Mouse (Mus musculus): ENCODE measurements at regions not wholly inside any gene's neighbourhood (a gene's known extent, or its start where the extent isn't known, plus 50 kb on each side); places are given as distances from the start of the nearest gene placed in this dataset.
"Not testable (repeated sequence)": the region's sequence is repeated elsewhere in the genome, so short reads cannot be mapped to it uniquely, and the experiment has no call there.

DNA sequence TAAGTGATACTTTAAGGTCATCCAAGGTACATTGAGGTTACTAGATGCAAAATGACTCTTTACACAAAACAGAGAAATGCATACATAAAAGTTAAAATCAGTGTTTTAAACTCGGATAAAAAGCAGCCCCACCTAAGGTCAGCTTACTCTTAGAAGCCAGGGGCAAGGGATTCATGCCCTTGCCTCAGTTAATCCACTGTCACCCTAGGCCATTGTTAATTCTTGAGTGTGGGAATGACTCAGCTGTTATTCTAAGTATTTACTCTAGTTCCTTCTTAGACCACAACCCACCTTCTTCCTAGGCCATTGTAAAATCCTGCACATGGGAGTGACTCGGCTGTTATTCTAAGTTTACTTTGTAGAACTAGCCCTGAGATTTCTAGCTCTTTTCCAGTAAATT lies 64.1 kb upstream of the Ces1h start:
- not testable (repeated sequence) for H3K4me2 ChIP-seq (replicated peaks; ENCODE audit: low read depth, low read length); H3K9ac ChIP-seq (replicated peaks; ENCODE audit: low read length); H3K27ac ChIP-seq (ENCODE audit: low read length); ATAC-seq (ENCODE audit: low FRiP score, low TSS enrichment); H3K27me3 ChIP-seq (ENCODE audit: insufficient read depth, low read length); H3K36me3 ChIP-seq (ENCODE audit: insufficient read depth, low read length); H3K4me3 ChIP-seq (ENCODE audit: low read length); H3K4me1 ChIP-seq (ENCODE audit: insufficient read depth, low read length); H3K9me3 ChIP-seq (ENCODE audit: low read length)
- 73% methylated on average over 2 of the region's 2 CpGs for WGBS

GRCm38 (mm10) chr8:93441936-93442335 lies 62.4 kb upstream of the Ces1h start:
- H3K4me3 ChIP-seq (ENCODE audit: low read length) = no peak overlapping the region
- no peak overlapping the region for H3K27ac ChIP-seq (ENCODE audit: low read length)
- no peaks in the 10 kb centered on the region for H3K36me3 ChIP-seq (ENCODE audit: insufficient read depth, low read length)
- H3K9me3 ChIP-seq (ENCODE audit: low read length) = no peaks in the 10 kb centered on the region
- no peaks in the 10 kb centered on the region for H3K4me1 ChIP-seq (ENCODE audit: insufficient read depth, low read length)
- H3K27me3 ChIP-seq (ENCODE audit: insufficient read depth, low read length) = no peaks in the 10 kb centered on the region
- ATAC-seq (ENCODE audit: low FRiP score, low TSS enrichment) = no peak
- 89% methylated on average over 3 of the region's 3 CpGs for WGBS
- no peak overlapping the region for H3K4me2 ChIP-seq (replicated peaks; ENCODE audit: low read depth, low read length)
- H3K9ac ChIP-seq (replicated peaks; ENCODE audit: low read length) = no peak overlapping the region

DNA sequence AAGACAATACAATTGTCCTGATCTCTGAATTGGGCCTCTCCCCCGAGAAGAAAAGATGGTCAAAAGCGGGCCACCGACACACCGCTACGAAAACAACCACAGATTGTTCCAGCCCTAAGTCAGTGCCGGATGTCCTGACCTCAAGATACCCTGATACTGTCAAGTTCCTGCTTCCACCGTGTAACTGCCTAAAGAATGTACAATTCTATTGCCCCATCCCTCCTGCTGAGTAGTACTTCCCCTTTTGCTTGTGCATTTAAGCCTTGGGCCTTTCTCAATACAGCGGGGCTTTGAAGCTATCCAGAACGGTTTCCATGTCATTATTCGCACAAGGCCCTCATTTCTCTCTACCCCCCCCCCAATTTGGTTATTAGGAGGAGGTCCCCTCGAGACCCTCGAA lies 57.1 kb upstream of the Ces1h start:
- WGBS = 82% methylated on average over 12 of the region's 12 CpGs
- not testable (repeated sequence) for ATAC-seq (ENCODE audit: low FRiP score, low TSS enrichment); H3K27ac ChIP-seq (ENCODE audit: low read length); H3K4me3 ChIP-seq (ENCODE audit: low read length); H3K9me3 ChIP-seq (ENCODE audit: low read length); H3K9ac ChIP-seq (replicated peaks; ENCODE audit: low read length); H3K27me3 ChIP-seq (ENCODE audit: insufficient read depth, low read length); H3K4me1 ChIP-seq (ENCODE audit: insufficient read depth, low read length); H3K36me3 ChIP-seq (ENCODE audit: insufficient read depth, low read length); H3K4me2 ChIP-seq (replicated peaks; ENCODE audit: low read depth, low read length)

GRCm38 (mm10) chr8:93430637-93431036 lies 51.1 kb upstream of the Ces1h start:
- Histone ChIP-seq H3K27me3 (ENCODE audit: insufficient read depth, low read length) (no peaks in the 10 kb centered on the region), H3K36me3 (ENCODE audit: insufficient read depth, low read length) (no peaks in the 10 kb centered on the region), H3K9ac (replicated peaks; ENCODE audit: low read length) (no peak overlapping the region), H3K4me2 (replicated peaks; ENCODE audit: low read depth, low read length) (no peak overlapping the region), H3K9me3 (ENCODE audit: low read length) (no peaks in the 10 kb centered on the region), H3K27ac (ENCODE audit: low read length) (no peak overlapping the region), H3K4me1 (ENCODE audit: insufficient read depth, low read length) (no peaks in the 10 kb centered on the region), H3K4me3 (ENCODE audit: low read length) (no peak overlapping the region)
- 2% methylated on average over 3 of the region's 3 CpGs for WGBS
- 0 out of 2 replicates have a peak, but pooled peaks have one; percentile 42 for ATAC-seq (ENCODE audit: low FRiP score, low TSS enrichment)
